Mouse (Mus musculus): ENCODE data around the gene Lrrfip1.

Lrrfip1 gene

GRCm38 (mm10) chr1:91128849-91129248 is 130.3 kb downstream of the Lrrfip1 start:
- no peak for DNase-seq (ENCODE audit: low spot score in 2 of 2)

- DNase-seq (ENCODE audit: low spot score in 2 of 2) = no peak
Measured at GRCm38 (mm10) chr1:91137036-91137435, 138.5 kb downstream of the Lrrfip1 start.

- no peak for DNase-seq (ENCODE audit: low spot score in 2 of 2)
Measured at GRCm38 (mm10) chr1:91144813-91145212, 146.3 kb downstream of the Lrrfip1 start, which contains the start of gene Rbm44. TSS of gene Rbm44 (plus strand) at chr1:91145089.

- no peak for DNase-seq (ENCODE audit: low spot score in 2 of 2)
Measured at GRCm38 (mm10) chr1:91151509-91151908, 153.0 kb downstream of the Lrrfip1 start.

- DNase-seq (ENCODE audit: low spot score in 2 of 2) = no peak
Measured at GRCm38 (mm10) chr1:91166798-91167197, 168.3 kb downstream of the Lrrfip1 start.

GRCm38 (mm10) chr1:91169157-91169556 is 170.6 kb downstream of the Lrrfip1 start:
- DNase-seq (ENCODE audit: low spot score in 2 of 2) = no peak

- DNase-seq (ENCODE audit: low spot score in 2 of 2) = no peak
Measured at GRCm38 (mm10) chr1:91174796-91175195, 176.3 kb downstream of the Lrrfip1 start.

GRCm38 (mm10) chr1:91176026-91176425 is 177.5 kb downstream of the Lrrfip1 start:
- no peak for DNase-seq (ENCODE audit: low spot score in 2 of 2)

- no peak for DNase-seq (ENCODE audit: low spot score in 2 of 2)
Measured at GRCm38 (mm10) chr1:91176871-91177270, 178.3 kb downstream of the Lrrfip1 start.

All from frontal cortex, postnatal 25 days (tissue).